Mouse (Mus musculus): ENCODE results near the gene Vamp1.

Gene Vamp1

DNA sequence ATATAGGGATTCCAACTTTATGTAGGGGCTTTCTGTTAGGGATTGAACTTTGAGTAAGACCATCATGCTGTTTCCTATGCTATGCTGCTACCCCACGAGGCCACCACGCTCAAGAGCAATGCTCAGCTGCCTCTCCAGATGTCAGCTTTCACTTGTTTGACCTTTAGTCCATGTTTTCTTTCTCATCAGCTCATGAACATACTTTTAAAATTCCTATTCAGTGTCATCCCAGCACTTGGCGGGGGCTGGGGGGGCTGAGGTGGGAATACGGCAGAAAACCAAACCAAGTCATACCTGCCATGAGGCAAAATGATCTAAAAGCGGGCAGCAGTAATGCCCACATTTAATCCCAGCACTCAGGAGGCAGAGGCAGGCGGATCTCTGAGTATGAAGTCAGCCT, 2.2 kb upstream of the Vamp1 start:
- DNase-seq (ENCODE audit: low spot score in 2 of 2) = no peak

DNA sequence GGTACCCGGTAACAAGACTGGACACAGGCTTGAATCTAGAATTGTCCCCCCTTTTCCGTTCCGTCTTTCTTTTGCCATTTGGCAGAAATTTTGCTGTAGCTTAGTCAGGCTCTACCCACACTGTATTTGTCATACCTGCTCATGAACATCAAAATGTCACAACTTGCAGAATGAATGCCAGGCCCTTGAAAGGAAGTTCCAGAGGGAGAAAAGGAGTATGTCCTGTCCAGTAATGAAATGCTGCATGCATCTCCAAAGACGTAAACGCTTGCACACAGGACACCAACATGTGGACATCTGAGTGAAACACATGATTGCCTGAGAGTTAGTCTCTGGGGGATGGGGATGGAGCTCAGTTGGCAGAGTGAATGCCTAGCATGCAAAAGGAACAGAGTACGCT, 1.6 kb upstream of the Vamp1 start:
- no peak for DNase-seq (ENCODE audit: low spot score in 2 of 2)

- DNase-seq (ENCODE audit: low spot score in 2 of 2) = no peak
Observed at GRCm38 (mm10) chr6:125216898-125217297, 1.5 kb downstream of the Vamp1 start.

- DNase-seq (ENCODE audit: low spot score in 2 of 2) = no peak
Observed at GRCm38 (mm10) chr6:125217899-125218298, 2.5 kb downstream of the Vamp1 start.

- peak in 1 of 2 experiments; percentile 57 for DNase-seq (ENCODE audit: low spot score in 2 of 2)
Observed at GRCm38 (mm10) chr6:125218963-125219362, 3.6 kb downstream of the Vamp1 start.

- DNase-seq (ENCODE audit: low spot score in 2 of 2) = no peak
Observed at GRCm38 (mm10) chr6:125221115-125221745, 5.9 kb downstream of the Vamp1 start.

GRCm38 (mm10) chr6:125222146-125222545, 6.8 kb downstream of the Vamp1 start:
- no peak for DNase-seq (ENCODE audit: low spot score in 2 of 2)

DNA sequence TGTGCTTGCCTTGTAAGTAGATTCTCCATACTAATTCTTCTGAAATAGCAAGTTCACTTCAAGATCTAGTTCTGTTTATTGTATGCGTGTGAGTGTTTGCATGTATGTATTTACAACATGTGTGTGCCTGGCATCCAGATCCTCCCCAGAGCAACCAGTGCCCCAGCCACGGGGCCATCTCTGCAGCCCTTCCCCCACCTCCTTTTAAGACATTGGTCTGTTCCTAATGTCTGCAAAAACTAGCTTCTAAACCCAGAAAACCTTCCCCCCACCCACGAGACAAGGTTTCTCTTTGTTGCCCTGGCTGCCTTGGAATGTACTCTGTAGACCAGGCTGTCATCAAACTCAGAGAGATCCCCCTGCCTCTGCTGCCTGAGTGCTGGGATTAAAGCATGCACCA, 7.2 kb downstream of the Vamp1 start:
- no peak for DNase-seq (ENCODE audit: low spot score in 2 of 2)

DNA sequence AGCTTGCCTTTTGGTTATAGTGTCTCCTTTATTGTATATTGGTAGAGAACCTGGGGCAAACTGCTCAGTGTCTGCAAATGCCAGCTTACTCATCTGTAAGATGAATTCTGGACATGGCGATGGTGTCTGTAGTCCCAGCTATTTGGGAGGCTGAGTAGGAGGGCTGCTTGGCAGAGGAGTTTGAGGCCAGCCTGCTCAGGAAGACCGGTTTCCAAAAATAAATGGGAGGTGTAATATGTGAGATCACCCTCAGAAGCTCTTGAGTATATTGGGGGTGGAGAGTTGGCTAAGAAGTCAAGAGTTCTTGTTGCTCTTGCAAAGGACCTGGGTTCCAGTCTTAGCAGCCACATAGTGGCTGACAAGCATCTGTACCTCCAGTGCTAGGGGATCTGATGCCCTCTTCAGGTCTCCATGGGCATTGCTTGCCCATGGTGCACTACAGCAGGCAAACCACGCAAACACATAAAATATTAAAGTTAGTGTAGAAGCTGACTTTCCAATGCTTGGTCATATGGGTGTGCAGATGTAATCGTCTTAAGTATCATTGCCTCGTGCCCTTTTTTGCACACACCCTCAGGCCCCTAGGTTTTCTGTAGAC, 10.3 kb downstream of the Vamp1 start:
- no peak for DNase-seq (ENCODE audit: low spot score in 2 of 2)

- DNase-seq (ENCODE audit: low spot score in 2 of 2) = no peak
Observed at GRCm38 (mm10) chr6:125230571-125230970, 15.2 kb downstream of the Vamp1 start.

DNA sequence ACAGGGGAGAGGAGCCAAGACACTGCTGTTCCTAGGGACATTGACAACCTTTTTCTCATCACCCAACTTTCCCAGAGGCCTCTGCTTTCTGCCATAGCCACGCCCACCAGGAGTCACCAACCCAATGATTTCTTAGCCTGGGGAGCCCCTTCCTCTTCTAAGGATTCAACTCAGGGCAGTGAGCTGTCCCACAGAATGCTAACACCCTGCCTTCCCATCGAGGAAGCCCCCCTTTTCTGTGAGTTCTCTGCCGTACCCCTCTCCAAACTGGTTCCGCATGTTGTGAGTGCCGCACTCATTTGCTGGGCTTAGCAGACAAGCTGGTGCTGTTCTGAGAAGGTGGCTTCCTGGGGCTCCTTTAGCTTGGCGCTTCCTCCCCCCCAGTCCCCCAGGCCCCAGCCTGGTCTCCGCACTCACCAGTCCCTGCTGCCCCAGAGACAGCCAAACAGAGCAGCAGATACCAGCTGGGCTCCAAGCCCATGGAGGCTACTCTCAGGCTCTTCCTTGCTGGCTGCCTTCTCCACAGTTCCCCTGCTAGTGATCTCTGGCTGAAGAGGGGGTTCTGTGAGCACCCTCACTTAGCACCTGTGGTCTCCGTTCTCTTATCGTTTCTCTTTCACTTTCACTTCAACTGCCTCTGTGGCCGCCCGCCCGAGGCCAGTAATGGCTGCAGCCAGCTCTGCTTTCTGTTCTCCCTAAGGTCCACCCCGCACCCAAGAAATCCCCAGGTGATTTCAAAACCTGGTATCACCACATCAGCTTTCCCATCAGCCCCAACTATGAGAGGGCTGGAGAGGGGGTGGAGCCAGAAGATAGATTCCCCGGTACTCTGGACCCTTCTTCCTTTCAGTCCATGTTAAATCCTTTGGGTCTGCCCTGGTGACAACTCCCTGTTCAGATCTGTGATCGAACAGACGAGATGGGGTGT, 16.0 kb downstream of the Vamp1 start, which contains the start of gene Tapbpl:
TSS of gene Tapbpl (minus strand) at position 744 of the 928 bp plus-strand sequence.
- peak in 1 of 2 experiments; percentile 37 for DNase-seq (ENCODE audit: low spot score in 2 of 2)

GRCm38 (mm10) chr6:125232045-125232437, 16.7 kb downstream of the Vamp1 start:
- no peak for DNase-seq (ENCODE audit: low spot score in 2 of 2)

- DNase-seq (ENCODE audit: low spot score in 2 of 2) = no peak
Observed at GRCm38 (mm10) chr6:125232516-125232915, 17.2 kb downstream of the Vamp1 start.

- no peak for DNase-seq (ENCODE audit: low spot score in 2 of 2)
Observed at GRCm38 (mm10) chr6:125233816-125234519, 18.6 kb downstream of the Vamp1 start.

DNA sequence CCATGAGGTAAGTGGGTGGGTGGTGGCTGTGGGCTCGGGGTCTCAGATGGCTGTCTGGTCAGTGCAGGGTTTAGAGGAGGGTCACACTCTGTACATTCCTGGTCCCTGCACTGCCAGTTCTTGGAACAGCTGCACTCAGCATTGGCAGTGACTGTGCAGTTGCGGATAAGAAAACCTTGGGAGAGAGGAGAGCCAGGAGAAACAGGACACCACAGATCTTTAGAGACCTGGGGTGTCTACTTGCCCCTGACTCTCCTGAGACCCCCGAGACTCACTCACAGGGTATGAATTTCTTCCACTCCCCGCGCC, 19.1 kb downstream of the Vamp1 start:
- no peak for DNase-seq (ENCODE audit: low spot score in 2 of 2)

GRCm38 (mm10) chr6:125236341-125236740, 21.0 kb downstream of the Vamp1 start:
- no peak for DNase-seq (ENCODE audit: low spot score in 2 of 2)

GRCm38 (mm10) chr6:125236782-125237181, 21.4 kb downstream of the Vamp1 start, which contains the start of gene Cd27:
Cd27 (minus strand) TSS chr6:125237010.
- DNase-seq (ENCODE audit: low spot score in 2 of 2) = no peak

- DNase-seq (ENCODE audit: low spot score in 2 of 2) = no peak
Observed at GRCm38 (mm10) chr6:125237421-125237820, 22.1 kb downstream of the Vamp1 start.

- no peak for DNase-seq (ENCODE audit: low spot score in 2 of 2)
Observed at GRCm38 (mm10) chr6:125238396-125238795, 23.0 kb downstream of the Vamp1 start.

- DNase-seq (ENCODE audit: low spot score in 2 of 2) = no peak
Observed at GRCm38 (mm10) chr6:125239547-125239946, 24.2 kb downstream of the Vamp1 start.

DNA sequence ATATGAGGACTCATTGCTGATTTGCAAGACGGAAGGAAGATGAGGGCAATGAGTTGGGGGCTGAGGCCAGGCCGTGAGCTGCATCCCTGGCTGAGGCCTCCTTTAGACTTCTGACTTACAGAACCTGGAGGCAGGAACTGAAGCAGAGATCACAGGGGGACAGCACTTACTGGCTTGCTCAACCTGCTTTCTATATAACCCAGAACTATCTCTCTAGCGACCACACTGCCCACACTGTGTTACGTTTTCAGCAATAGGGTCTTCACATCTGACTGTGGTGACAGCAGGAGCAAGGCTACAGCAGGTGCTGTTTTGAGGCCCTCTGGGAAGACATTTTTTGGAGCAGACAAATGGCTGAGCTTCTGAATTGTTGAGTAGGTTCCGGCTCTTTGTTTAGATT, 25.3 kb downstream of the Vamp1 start:
- DNase-seq (ENCODE audit: low spot score in 2 of 2) = no peak

GRCm38 (mm10) chr6:125241566-125241965, 26.2 kb downstream of the Vamp1 start:
- DNase-seq (ENCODE audit: low spot score in 2 of 2) = no peak
